Mouse (Mus musculus) embryonic facial prominence, embryonic 10.5 days (tissue): ENCODE measurements around the gene Gsk3a. TPM values are rescaled to one million over a fixed set of nuclear protein-coding genes. Genes with fewer than 3 reads are reported as not detected.

Experiments used
- DNase-seq: peaks from one replicate; pipeline ENCODE4 v3.0.0-alpha.2; 2017; ENCODE audit warnings: low spot score
- H3K27ac ChIP-seq: fragments of 300-500 bp; sonication (generic); replicated peaks from 2 replicates; pipeline ENCODE4 v1.5.1; 2016; ENCODE audit warnings: mild to moderate bottlenecking
- H3K27me3 ChIP-seq: fragments of 300-500 bp; sonication (generic); replicated peaks from 2 replicates; pipeline ENCODE4 v1.6.1; 2016; ENCODE audit warnings: low read depth, mild to moderate bottlenecking; ENCODE audit not compliant: poor library complexity, severe bottlenecking
- H3K36me3 ChIP-seq: fragments of 300-500 bp; sonication (generic); replicated peaks from 2 replicates; pipeline ENCODE4 v1.6.1; 2016; ENCODE audit warnings: mild to moderate bottlenecking, moderate library complexity
- H3K4me1 ChIP-seq: fragments of 300-500 bp; sonication (generic); 2 replicates; pipeline ENCODE4 v1.6.1; 2016
- H3K4me3 ChIP-seq: fragments of 300-500 bp; sonication (generic); 2 replicates; pipeline ENCODE4 v1.5.1; 2016; ENCODE audit warnings: mild to moderate bottlenecking, moderate library complexity
- H3K9me3 ChIP-seq: fragments of 300-500 bp; sonication (generic); 2 replicates; pipeline ENCODE4 v1.6.1; 2016; ENCODE audit warnings: mild to moderate bottlenecking
- WGBS: fragments of 180-500 bp; shearing (Covaris S2); methylation state at CpG from one replicate; pipeline ENCODE4 v1.1.7; 2016; 5-methylcytosine and 5-hydroxymethylcytosine counted together
- polyA plus RNA-seq: library from polyadenylated mRNA; unstranded; fragments of >200 nt; fragmentation: Nextera tagmentation; extraction: Ambion mirVana; gene quantifications from 2 replicates; pipeline ENCODE4 v1.2.1, GENCODE M21; 2016

Gene Gsk3a
- polyA plus RNA-seq, 1 experiment from 2014 or later = 10.7 TPM

DNA sequence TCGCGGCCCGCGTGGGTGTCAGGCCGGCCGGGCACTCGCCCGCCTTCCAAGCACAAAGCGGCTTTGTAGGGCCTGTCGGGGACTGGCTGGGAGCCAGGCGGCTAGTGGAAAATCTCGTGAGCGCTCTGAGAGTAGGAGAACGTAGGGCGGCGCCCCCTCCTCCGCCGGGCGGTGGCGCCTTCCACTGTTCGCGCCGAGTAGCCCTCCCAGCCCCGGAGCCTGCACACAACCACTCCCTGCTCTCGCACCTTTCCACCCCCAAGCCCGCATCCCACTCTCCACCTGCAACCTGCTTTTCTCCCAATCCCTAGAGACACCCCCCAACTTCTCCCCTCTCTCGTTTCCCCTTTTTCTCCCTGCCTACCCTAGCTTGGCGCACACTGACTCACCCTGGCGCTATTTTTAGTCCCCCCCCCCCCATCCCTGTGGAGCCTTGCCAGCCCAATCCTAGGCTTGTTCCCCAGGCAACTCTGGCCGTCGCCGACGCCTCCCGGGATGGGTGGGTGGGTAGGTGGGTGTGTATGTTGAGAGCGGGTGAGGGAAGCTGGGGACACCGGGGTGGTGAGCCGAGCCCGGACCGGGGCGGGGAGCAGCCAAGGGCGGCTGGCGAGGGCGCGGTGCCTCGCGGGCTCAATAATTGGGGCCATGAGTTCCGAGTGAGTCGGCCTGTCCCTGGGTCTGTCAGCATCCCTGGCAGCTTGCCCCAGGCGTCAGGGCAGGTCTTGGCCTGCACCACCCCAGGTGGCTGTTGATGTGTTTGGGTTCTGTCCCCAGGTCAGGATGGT is 41.6 kb upstream of the Gsk3a start:
- Histone ChIP-seq H3K9me3 (no peaks in the 10 kb centered on the region), H3K27ac (peak overlapping the region; percentile 98), H3K4me1 (peaks cover 86% of the 10 kb centered on the region), H3K4me3 (peak overlapping the region; percentile 72), H3K27me3 (no peaks in the 10 kb centered on the region), H3K36me3 (no peaks in the 10 kb centered on the region)
- under 1% methylated on average over 49 of the region's 49 CpGs for WGBS
- peak; percentile 89 for DNase-seq

DNA sequence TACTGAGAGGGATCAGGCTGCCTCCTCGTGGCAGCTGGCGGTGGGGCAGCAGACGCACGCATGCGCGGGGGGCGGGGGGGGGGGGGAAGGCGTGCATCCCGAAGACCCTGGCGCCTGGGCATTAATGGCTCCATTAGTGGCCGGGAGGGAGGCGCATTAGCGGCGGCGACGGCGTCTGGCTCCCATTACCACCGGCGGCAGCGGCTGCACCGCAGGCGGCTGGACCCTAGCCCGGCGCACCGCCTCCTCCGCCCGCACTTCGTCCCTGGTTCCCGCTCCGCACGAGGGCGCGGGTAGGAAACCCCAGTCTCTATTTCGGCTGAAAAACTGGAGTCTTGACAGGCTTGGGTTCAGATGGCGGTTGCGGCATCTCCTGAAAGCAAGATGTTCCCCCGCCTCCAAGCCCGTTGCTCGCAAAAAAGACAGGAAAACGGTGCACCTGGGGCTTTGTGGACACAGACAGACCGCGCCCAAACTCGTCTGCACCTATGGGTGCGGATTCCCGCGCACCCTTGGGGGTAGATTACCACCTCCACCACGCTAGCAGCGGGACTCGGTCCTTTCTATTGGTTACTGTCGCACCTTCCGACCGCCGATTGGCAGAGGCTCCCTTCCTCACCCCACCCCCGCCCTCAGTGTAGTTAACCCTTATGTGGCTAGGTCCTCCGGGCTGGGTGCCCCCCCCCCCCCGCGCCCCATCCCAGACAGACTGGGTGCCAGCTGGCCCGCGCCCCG is 40.9 kb upstream of the Gsk3a start:
- Histone ChIP-seq H3K9me3 (no peaks in the 10 kb centered on the region), H3K4me1 (peaks cover 82% of the 10 kb centered on the region), H3K27ac (peak overlapping the region; percentile 98), H3K27me3 (no peaks in the 10 kb centered on the region), H3K4me3 (peak overlapping the region; percentile 72), H3K36me3 (peaks cover 5% of the 10 kb centered on the region; the same call in 1 of the 2 replicates)
- DNase-seq = peak; percentile 92
- WGBS = under 1% methylated on average over 59 of the region's 60 CpGs

GRCm38 (mm10) chr7:25277998-25278340 is 40.3 kb upstream of the Gsk3a start:
- Histone ChIP-seq H3K27me3 (no peaks in the 10 kb centered on the region), H3K4me1 (peaks cover 80% of the 10 kb centered on the region), H3K9me3 (no peaks in the 10 kb centered on the region), H3K36me3 (peaks cover 11% of the 10 kb centered on the region), H3K4me3 (peak overlapping the region; percentile 72), H3K27ac (peak overlapping the region; percentile 98)
- no peak for DNase-seq
- 16% methylated on average over 4 of the region's 4 CpGs for WGBS

GRCm38 (mm10) chr7:25277405-25277804 is 39.8 kb upstream of the Gsk3a start:
- no peaks in the 10 kb centered on the region for H3K27me3 ChIP-seq
- H3K4me3 ChIP-seq = peak overlapping the region; percentile 72
- H3K4me1 ChIP-seq = peaks cover 74% of the 10 kb centered on the region
- no peak for DNase-seq
- WGBS = 87% methylated on average over 4 of the region's 4 CpGs
- H3K36me3 ChIP-seq = peaks cover 16% of the 10 kb centered on the region
- no peaks in the 10 kb centered on the region for H3K9me3 ChIP-seq
- H3K27ac ChIP-seq = peak overlapping the region; percentile 98

DNA sequence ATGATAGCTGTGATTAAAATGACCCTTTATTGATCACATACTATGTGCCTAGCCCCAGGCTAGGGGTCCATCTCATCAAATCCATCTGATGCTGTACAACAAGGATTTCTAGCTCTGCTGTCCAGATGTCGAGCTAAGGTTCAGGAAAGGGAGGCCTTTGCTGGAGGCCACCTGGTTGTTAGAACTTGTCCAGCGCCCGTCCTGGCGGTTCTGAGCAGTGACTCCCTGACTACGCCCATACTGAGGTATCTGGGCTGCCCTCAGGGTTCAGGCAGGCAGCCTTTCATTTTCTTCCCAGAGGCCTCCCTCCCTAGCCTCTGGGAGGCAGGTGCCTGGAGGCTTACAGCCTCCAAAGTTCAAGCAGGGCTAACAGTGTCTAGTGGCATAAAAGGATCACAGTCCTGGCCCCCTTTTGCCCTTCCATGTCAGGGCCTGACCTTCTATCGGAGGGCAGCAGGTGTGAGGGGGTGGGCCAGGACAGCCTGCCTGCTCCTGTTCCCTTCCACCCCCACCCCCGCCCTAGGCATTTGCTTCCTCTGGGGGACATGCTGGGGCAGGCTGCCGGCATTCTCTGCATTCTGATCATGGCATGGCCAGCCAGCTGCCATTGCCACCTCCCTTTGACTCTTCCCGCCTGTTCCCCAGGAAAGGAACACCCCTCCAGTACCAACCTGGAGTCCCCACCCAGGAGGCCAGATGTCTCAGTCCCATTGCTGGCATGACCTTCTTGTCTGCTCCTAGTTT is 38.1 kb upstream of the Gsk3a start:
- no peaks in the 10 kb centered on the region for H3K9me3 ChIP-seq
- 45% methylated on average over 9 of the region's 9 CpGs for WGBS
- H3K36me3 ChIP-seq = peaks cover 32% of the 10 kb centered on the region
- no peaks in the 10 kb centered on the region for H3K27me3 ChIP-seq
- peak overlapping the region; percentile 21 for H3K4me3 ChIP-seq
- peaks cover 67% of the 10 kb centered on the region for H3K4me1 ChIP-seq
- H3K27ac ChIP-seq = peak overlapping the region; percentile 73
- peak; percentile 62 for DNase-seq

GRCm38 (mm10) chr7:25274996-25275395 is 37.3 kb upstream of the Gsk3a start:
- Histone ChIP-seq H3K36me3 (peaks cover 32% of the 10 kb centered on the region), H3K4me3 (no peak overlapping the region), H3K27ac (peak overlapping the region; percentile 8; the same call in 1 of the 2 replicates), H3K4me1 (peaks cover 67% of the 10 kb centered on the region), H3K27me3 (no peaks in the 10 kb centered on the region), H3K9me3 (no peaks in the 10 kb centered on the region)
- 85% methylated on average over 3 of the region's 3 CpGs for WGBS
- no peak for DNase-seq

GRCm38 (mm10) chr7:25274571-25274970 is 36.9 kb upstream of the Gsk3a start:
- WGBS = 76% methylated on average over 5 of the region's 5 CpGs
- H3K27me3 ChIP-seq = no peaks in the 10 kb centered on the region
- H3K36me3 ChIP-seq = peaks cover 32% of the 10 kb centered on the region
- H3K27ac ChIP-seq = peak overlapping the region; percentile 8; the same call in 1 of the 2 replicates
- no peak for DNase-seq
- H3K9me3 ChIP-seq = no peaks in the 10 kb centered on the region
- no peak overlapping the region for H3K4me3 ChIP-seq
- peaks cover 67% of the 10 kb centered on the region for H3K4me1 ChIP-seq

GRCm38 (mm10) chr7:25273259-25274241 is 35.9 kb upstream of the Gsk3a start:
- Histone ChIP-seq H3K36me3 (peaks cover 32% of the 10 kb centered on the region), H3K27me3 (no peaks in the 10 kb centered on the region), H3K27ac (no peak overlapping the region), H3K9me3 (no peaks in the 10 kb centered on the region), H3K4me1 (peaks cover 71% of the 10 kb centered on the region), H3K4me3 (no peak overlapping the region; the same call in 1 of the 2 replicates)
- WGBS = 91% methylated on average over 22 of the region's 22 CpGs
- DNase-seq = no peak

DNA sequence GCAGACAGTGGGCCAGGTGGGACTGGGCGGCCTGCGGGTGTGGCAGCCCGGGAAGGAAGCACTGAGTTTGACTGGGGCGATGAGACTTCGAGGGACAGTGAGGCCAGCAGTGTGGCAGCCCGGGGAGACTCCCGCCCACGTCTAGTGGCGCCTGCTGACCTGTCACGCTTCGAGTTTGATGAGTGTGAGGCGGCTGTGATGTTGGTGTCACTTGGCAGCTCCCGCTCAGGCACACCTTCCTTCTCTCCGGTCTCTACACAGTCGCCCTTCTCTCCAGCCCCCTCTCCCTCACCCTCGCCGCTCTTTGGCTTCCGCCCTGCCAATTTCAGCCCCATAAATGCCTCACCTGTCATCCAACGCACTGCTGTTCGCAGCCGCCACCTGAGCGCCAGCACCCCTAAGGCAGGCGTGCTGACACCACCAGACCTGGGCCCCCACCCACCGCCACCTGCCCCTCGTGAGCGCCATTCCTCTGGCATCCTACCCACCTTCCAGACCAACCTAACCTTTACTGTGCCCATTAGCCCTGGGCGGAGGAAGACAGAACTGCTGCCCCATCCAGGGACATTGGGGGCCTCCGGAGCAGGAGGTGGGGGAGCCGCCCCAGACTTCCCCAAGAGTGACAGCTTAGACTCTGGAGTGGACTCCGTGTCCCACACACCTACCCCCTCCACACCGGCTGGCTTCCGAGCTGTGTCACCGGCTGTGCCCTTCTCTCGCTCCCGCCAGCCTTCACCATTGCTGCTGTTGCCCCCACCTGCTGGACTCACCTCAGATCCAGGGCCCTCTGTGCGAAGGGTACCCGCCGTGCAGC is 35.0 kb upstream of the Gsk3a start:
- no peaks in the 10 kb centered on the region for H3K27me3 ChIP-seq
- no peaks in the 10 kb centered on the region for H3K9me3 ChIP-seq
- no peak overlapping the region; the same call in 1 of the 2 replicates for H3K4me3 ChIP-seq

DNA sequence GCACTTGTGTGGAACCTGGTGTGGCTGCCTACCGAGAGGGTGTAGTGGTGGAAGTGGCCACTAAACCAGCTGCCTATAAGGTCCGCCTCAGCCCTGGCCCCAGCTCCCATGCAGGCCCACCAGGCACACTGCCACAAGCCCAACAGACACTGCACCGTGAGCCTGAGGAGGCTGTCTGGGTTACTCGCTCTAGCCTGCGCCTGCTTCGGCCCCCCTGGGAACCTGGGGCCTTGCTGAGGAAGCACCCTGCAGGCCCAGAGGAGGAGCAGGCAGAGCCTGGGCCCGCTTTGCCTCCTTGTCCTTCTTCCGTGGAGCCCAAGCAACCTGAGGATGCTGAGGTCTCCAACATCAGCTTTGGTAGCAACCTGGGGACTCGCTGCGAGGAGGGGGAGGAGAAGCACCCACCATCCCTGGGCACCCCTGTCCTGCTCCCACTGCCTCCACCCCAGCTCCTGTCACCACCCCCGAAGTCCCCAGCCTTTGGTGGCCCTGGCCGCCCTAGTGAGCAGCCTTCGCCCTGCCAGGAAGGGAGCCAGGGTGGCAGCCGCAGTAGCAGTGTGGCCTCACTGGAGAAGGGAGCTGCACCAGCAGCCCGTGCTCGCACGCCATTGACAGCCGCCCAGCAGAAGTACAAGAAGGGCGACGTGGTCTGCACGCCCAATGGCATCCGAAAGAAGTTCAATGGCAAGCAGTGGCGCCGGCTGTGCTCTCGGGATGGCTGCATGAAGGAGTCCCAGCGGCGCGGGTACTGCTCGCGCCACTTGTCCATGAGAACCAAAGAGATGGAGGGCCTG is 34.2 kb upstream of the Gsk3a start:
- H3K4me1 ChIP-seq = peaks cover 64% of the 10 kb centered on the region
- DNase-seq = no peak
- peak overlapping the region; percentile 11; the same call in 1 of the 2 replicates for H3K27ac ChIP-seq
- H3K36me3 ChIP-seq = peaks cover 32% of the 10 kb centered on the region
- H3K9me3 ChIP-seq = no peaks in the 10 kb centered on the region
- WGBS = 88% methylated on average over 30 of the region's 30 CpGs
- H3K4me3 ChIP-seq = no peak overlapping the region
- H3K27me3 ChIP-seq = no peaks in the 10 kb centered on the region

More for the DNA sequence above, 35.0 kb upstream of the Gsk3a start:
- no peak for DNase-seq
- Histone ChIP-seq H3K4me1 (peaks cover 68% of the 10 kb centered on the region), H3K27ac (no peak overlapping the region), H3K36me3 (peaks cover 32% of the 10 kb centered on the region)
- 90% methylated on average over 38 of the region's 38 CpGs for WGBS
